Mouse (Mus musculus) cerebellum, adult 2 months (tissue): ENCODE measurements around the gene Mbd5.

Experiments used
- CTCF ChIP-seq: fragments of 200-500 bp; IDR thresholded peaks from 2 replicates; pipeline ENCODE4 v1.5.1; 2011; ENCODE audit warnings: low read depth, mild to moderate bottlenecking, control low read depth, low read length, moderate library complexity, borderline replicate concordance; ENCODE audit not compliant: insufficient read depth
- POLR2A ChIP-seq: fragments of 200-500 bp; IDR thresholded peaks from 2 replicates; pipeline ENCODE4 v1.6.1; 2011; ENCODE audit warnings: low read length, control low read depth, borderline replicate concordance; ENCODE audit not compliant: insufficient read depth

DNA sequence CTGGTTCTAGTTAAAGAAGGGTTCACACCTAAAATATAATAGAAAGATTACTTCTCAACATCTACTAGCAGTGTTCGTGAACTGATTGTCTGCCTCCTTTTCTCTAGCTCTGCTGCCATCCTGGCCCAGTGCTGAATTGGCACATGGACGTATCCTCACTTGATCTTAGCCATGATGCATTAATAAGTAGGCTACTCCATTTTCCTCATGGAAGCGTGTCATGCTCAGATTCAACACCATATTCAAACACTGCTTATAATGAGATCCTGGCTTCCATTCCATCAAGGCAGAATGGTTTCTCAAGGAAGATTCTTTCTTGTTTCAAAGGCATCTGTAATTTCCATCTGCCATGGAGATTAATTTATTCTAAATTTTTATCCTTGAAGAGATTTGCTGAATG lies 260.0 kb downstream of the Mbd5 start:
- TF ChIP-seq CTCF, result no peak
- no peak for TF ChIP-seq POLR2A
